Comparison of ENCODE assay signal across 38 mouse cellular contexts in genomic region chr1:80461348-80461747, GRCm38 (mm10). TPM values are rescaled to one million over a fixed set of nuclear protein-coding genes. Genes with fewer than 3 reads are reported as not detected.
"Had no signal": no experiment of that assay in that cellular context is flagged by ENCODE, and none has a peak within 500 bp of the region (broad histone marks: within the 10 kb centered on the region; RNA-seq: fewer than 3 reads in every experiment).

Gene Gm45261 (minus strand): TSS chr1:80461448.

- DNase-seq: cerebellum, adult 9-11 months; cerebellum, postnatal 10 days; cerebellum, postnatal 14 days; cerebellum, postnatal 25 days; cerebellum, postnatal 36 days; forebrain, postnatal 0 days; gastrocnemius, adult 2 months; gastrocnemius, postnatal 10 days; gastrocnemius, postnatal 25 days; gastrocnemius, postnatal 36 days; heart, adult 11 months; heart, adult 18-20 months; heart, adult 2 months had no signal

- H3K27ac ChIP-seq: embryonic facial prominence, embryonic 10.5 days; embryonic facial prominence, embryonic 12.5 days; embryonic facial prominence, embryonic 13.5 days; embryonic facial prominence, embryonic 15.5 days; forebrain, embryonic 10.5 days; forebrain, embryonic 12.5 days; forebrain, embryonic 13.5 days; forebrain, embryonic 15.5 days; gastrocnemius, adult 2 months; heart, adult 2 months; heart, embryonic 10.5 days had no signal

- H3K4me1 ChIP-seq: embryonic facial prominence, embryonic 10.5 days; embryonic facial prominence, embryonic 12.5 days; embryonic facial prominence, embryonic 13.5 days; embryonic facial prominence, embryonic 15.5 days; forebrain, embryonic 10.5 days; forebrain, embryonic 12.5 days; forebrain, embryonic 13.5 days; heart, embryonic 10.5 days had no signal

- H3K4me2 ChIP-seq: embryonic facial prominence, embryonic 12.5 days; embryonic facial prominence, embryonic 13.5 days; embryonic facial prominence, embryonic 15.5 days; forebrain, embryonic 12.5 days; forebrain, embryonic 13.5 days; forebrain, embryonic 15.5 days had no signal

- ATAC-seq: forebrain, embryonic 13.5 days; forebrain, embryonic 14.5 days; forebrain, embryonic 15.5 days; forebrain, embryonic 16.5 days; forebrain, postnatal 0 days had no signal

- H3K9me3 ChIP-seq: embryonic facial prominence, embryonic 10.5 days; embryonic facial prominence, embryonic 12.5 days; embryonic facial prominence, embryonic 13.5 days; embryonic facial prominence, embryonic 15.5 days; forebrain, embryonic 10.5 days; forebrain, embryonic 12.5 days; forebrain, embryonic 13.5 days; forebrain, embryonic 15.5 days; heart, embryonic 10.5 days had no signal

- H3K4me3 ChIP-seq: embryonic facial prominence, embryonic 10.5 days; embryonic facial prominence, embryonic 12.5 days; embryonic facial prominence, embryonic 13.5 days; embryonic facial prominence, embryonic 15.5 days; erythroblast, embryonic 14.5 days; forebrain, embryonic 10.5 days; forebrain, embryonic 12.5 days; forebrain, embryonic 13.5 days; forebrain, embryonic 15.5 days; gastrocnemius, adult 2 months; heart, adult 2 months; heart, embryonic 10.5 days had no signal

- H3K9ac ChIP-seq: embryonic facial prominence, embryonic 12.5 days; embryonic facial prominence, embryonic 13.5 days; embryonic facial prominence, embryonic 15.5 days; forebrain, embryonic 12.5 days; forebrain, embryonic 13.5 days; forebrain, embryonic 15.5 days; forebrain, postnatal 0 days had no signal

- H3K36me3 ChIP-seq: embryonic facial prominence, embryonic 10.5 days; embryonic facial prominence, embryonic 12.5 days; embryonic facial prominence, embryonic 13.5 days; embryonic facial prominence, embryonic 15.5 days; forebrain, embryonic 10.5 days; forebrain, embryonic 12.5 days; forebrain, embryonic 15.5 days; heart, embryonic 10.5 days had no signal

- H3K27me3 ChIP-seq: embryonic facial prominence, embryonic 13.5 days; embryonic facial prominence, embryonic 15.5 days; forebrain, embryonic 12.5 days; forebrain, embryonic 13.5 days; forebrain, embryonic 15.5 days had no signal

RNA-seq across cellular contexts. Expression of gene Gm45261, which starts in this region (rescaled TPM):
- total RNA-seq: common myeloid progenitor, adult 5-6 weeks; forebrain, postnatal 0 days; gastrocnemius, adult 18-20 months; gastrocnemius, adult 2 months; gastrocnemius, adult 8-10 months; gastrocnemius, postnatal 10 days; gastrocnemius, postnatal 14 days; gastrocnemius, postnatal 25 days; gastrocnemius, postnatal 36 days; gastrocnemius, postnatal 4 days; granulocyte monocyte progenitor cell, adult 5-6 weeks; heart, adult 18-20 months; heart, adult 2 months; heart, adult 8-10 months had no signal
- polyA plus RNA-seq: cortical plate, adult 2 months; embryonic facial prominence, embryonic 10.5 days; embryonic facial prominence, embryonic 11.5 days; embryonic facial prominence, embryonic 12.5 days; embryonic facial prominence, embryonic 13.5 days; embryonic facial prominence, embryonic 14.5 days; embryonic facial prominence, embryonic 15.5 days; erythroblast, embryonic 14.5 days; forebrain, embryonic 10.5 days; forebrain, embryonic 11.5 days; forebrain, embryonic 12.5 days; forebrain, embryonic 13.5 days; forebrain, embryonic 14.5 days; forebrain, embryonic 15.5 days; forebrain, embryonic 16.5 days; forebrain, postnatal 0 days; frontal cortex, adult 2 months; gonadal fat pad, adult 2 months; heart, adult 2 months; heart, embryonic 10.5 days had no signal
